Mouse (Mus musculus) heart, embryonic 12.5 days (tissue): Measurements from ENCODE around the gene Arf6. TPM values are rescaled to one million over a fixed set of nuclear protein-coding genes. Genes with fewer than 3 reads are reported as not detected.
A peak's percentile ranks its signal among the peaks of the same experiment; 100 is the strongest.
"Not testable (repeated sequence)": the region's sequence is repeated elsewhere in the genome, so short reads cannot be mapped to it uniquely, and the experiment has no call there.

Experiments
- ATAC-seq: fragments of 200-750 bp; cut with Nextera tagmentation; 2 replicates; pipeline ENCODE4 v1.8.0; 2017; ENCODE audit warnings: moderate TSS enrichment, moderate library complexity; ENCODE audit not compliant: insufficient number of reproducible peaks, low FRiP score
- H3K27ac ChIP-seq: fragments of 300-500 bp; sonication (generic); 2 replicates; pipeline ENCODE4 v1.5.1; 2016; ENCODE audit warnings: mild to moderate bottlenecking, moderate library complexity; ENCODE audit not compliant: poor library complexity, severe bottlenecking
- H3K27me3 ChIP-seq: fragments of 300-500 bp; sonication (generic); replicated peaks from 2 replicates; pipeline ENCODE4 v1.6.1; 2016; ENCODE audit warnings: mild to moderate bottlenecking, moderate library complexity
- H3K36me3 ChIP-seq: fragments of 300-500 bp; sonication (generic); 2 replicates; pipeline ENCODE4 v1.6.1; 2016; ENCODE audit warnings: mild to moderate bottlenecking, moderate library complexity
- H3K4me1 ChIP-seq: fragments of 300-500 bp; sonication (generic); replicated peaks from 2 replicates; pipeline ENCODE4 v1.6.1; 2016; ENCODE audit warnings: mild to moderate bottlenecking
- H3K4me2 ChIP-seq: fragments of 300-500 bp; sonication (generic); 2 replicates; pipeline ENCODE4 v1.6.1; 2016; ENCODE audit warnings: mild to moderate bottlenecking, moderate library complexity
- H3K4me3 ChIP-seq: fragments of 300-500 bp; sonication (generic); 2 replicates; pipeline ENCODE4 v1.5.1; 2016; ENCODE audit warnings: mild to moderate bottlenecking
- H3K9ac ChIP-seq: fragments of 300-500 bp; sonication (generic); 2 replicates; pipeline ENCODE4 v1.6.1; 2016; ENCODE audit warnings: mild to moderate bottlenecking, moderate library complexity
- H3K9me3 ChIP-seq: fragments of 300-500 bp; sonication (generic); replicated peaks from 2 replicates; pipeline ENCODE4 v1.6.1; 2016; ENCODE audit warnings: mild to moderate bottlenecking, moderate library complexity
- WGBS: fragments of 180-500 bp; shearing (Covaris S2); methylation state at CpG from one replicate; pipeline ENCODE4 v1.1.7; 2016; 5-methylcytosine and 5-hydroxymethylcytosine counted together
- polyA plus RNA-seq: library from polyadenylated mRNA; unstranded; fragments of >200 nt; fragmentation: Nextera tagmentation; extraction: Ambion mirVana; gene quantifications from 2 replicates; pipeline ENCODE4 v1.2.1, GENCODE M21; 2016

The Arf6 gene
- polyA plus RNA-seq, 1 experiment from 2014 or later, result 53.9 TPM

DNA sequence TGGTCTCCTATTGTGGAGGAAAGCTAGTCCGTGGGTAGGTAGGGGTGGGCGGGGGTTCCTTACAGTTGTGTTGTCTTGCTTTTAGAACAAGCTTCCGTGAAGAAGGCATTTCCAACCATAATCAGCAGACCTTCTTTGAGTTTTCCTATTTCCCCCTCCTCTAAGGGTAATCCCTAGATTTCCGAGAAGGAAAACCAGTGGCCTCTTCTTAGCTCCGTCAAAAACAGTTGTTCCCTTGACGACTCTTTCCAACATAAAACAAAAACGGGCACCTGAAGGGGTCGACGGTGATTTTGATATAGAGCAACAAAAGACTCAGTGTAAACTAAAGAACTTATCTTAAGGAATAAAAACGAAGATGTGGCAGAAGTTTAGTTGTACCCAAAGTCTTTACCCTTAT lies 10.0 kb upstream of the Arf6 start:
- no peaks in the 10 kb centered on the region for H3K27me3 ChIP-seq
- H3K36me3 ChIP-seq, result no peaks in the 10 kb centered on the region
- H3K27ac ChIP-seq, result peak overlapping the region; percentile 92
- H3K9me3 ChIP-seq, result no peaks in the 10 kb centered on the region
- WGBS, result 4% methylated on average over 10 of the region's 10 CpGs
- peak overlapping the region; percentile 56 for H3K4me3 ChIP-seq
- peak overlapping the region; percentile 78 for H3K4me2 ChIP-seq
- peak overlapping the region; percentile 60 for H3K9ac ChIP-seq
- H3K4me1 ChIP-seq, result peaks cover 10% of the 10 kb centered on the region
- no peak for ATAC-seq

DNA sequence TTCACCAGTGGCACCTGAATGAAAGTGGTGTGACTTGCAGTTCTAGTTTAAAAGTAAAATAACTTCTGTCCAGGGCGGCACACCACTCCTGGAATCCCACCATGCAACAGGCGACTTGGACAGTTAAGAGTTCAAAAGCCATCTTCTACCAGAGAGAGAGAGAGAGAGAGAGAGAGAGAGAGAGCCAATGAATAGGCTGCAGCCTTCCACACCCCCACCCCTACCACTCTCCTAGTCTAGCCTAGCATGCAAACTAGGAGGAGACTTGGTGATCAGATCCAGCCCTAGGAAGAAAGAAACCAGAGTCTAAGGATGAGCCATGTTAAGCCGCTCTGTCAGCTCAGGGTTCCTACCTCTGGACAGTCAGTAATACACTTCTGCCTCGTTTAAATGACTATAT lies 9.6 kb upstream of the Arf6 start:
- H3K9me3 ChIP-seq, result no peaks in the 10 kb centered on the region
- H3K4me1 ChIP-seq, result peaks cover 10% of the 10 kb centered on the region
- H3K27me3 ChIP-seq, result no peaks in the 10 kb centered on the region
- no peaks in the 10 kb centered on the region for H3K36me3 ChIP-seq
- peak overlapping the region; percentile 56; the same call in 1 of the 2 replicates for H3K4me3 ChIP-seq
- H3K27ac ChIP-seq, result peak overlapping the region; percentile 92; the same call in 1 of the 2 replicates
- 33% methylated on average over 4 of the region's 4 CpGs for WGBS
- H3K9ac ChIP-seq, result no peak overlapping the region
- ATAC-seq, result no peak
- peak overlapping the region; percentile 78 for H3K4me2 ChIP-seq

DNA sequence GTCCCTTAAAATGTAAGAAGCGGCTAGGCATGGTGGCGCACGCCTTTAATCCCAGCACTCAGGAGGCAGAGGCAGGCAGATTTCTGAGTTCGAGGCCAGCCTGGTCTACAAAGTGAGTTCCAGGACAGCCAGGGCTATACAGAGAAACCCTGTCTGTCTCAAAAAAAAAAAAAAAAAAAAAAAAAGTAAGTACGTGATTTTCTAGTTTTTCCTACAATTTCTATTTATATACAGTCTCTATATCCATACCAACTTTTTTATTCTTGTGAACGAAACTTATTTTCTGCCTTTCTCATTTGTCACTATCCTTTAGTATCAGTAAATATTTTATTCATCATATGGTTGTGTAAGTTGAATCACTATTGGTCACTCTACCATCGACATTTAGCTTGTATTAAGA lies 8.8 kb upstream of the Arf6 start:
- ATAC-seq, H3K9me3 ChIP-seq, H3K4me3 ChIP-seq, H3K27me3 ChIP-seq, H3K36me3 ChIP-seq, H3K4me1 ChIP-seq, H3K27ac ChIP-seq, H3K4me2 ChIP-seq, H3K9ac ChIP-seq: not testable (repeated sequence)
- 90% methylated on average over 7 of the region's 7 CpGs for WGBS

GRCm38 (mm10) chr12:69363899-69364762 lies 7.8 kb upstream of the Arf6 start:
- peak; percentile 66 for ATAC-seq
- WGBS, result 5% methylated on average over 32 of the region's 32 CpGs
- H3K4me3 ChIP-seq, result peak overlapping the region; percentile 57

DNA sequence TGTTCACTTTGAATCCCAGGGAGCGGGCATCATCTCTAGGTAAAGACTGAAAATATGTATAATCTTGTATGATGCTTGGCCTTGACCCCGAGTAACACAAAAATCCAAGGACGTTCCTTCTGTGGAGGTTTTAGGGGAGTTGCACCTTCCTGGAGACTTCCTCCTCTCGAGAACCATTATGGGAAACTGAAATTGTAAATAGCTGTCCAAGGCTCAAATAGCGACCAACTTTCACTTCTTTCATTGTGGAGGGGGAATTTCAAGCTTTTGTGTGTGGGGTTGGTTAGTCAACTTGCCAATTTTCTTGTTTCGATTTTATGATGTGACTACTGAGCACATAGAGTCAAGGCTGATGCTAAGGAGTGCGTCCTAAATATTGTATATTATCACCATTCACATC lies 6.2 kb upstream of the Arf6 start:
- H3K9ac ChIP-seq, result no peak overlapping the region
- no peaks in the 10 kb centered on the region for H3K27me3 ChIP-seq
- H3K4me3 ChIP-seq, result no peak overlapping the region
- H3K27ac ChIP-seq, result no peak overlapping the region
- H3K4me2 ChIP-seq, result no peak overlapping the region
- no peaks in the 10 kb centered on the region for H3K36me3 ChIP-seq
- WGBS, result 78% methylated on average over 7 of the region's 7 CpGs
- no peaks in the 10 kb centered on the region for H3K9me3 ChIP-seq
- H3K4me1 ChIP-seq, result peaks cover 11% of the 10 kb centered on the region
- ATAC-seq, result no peak

More at GRCm38 (mm10) chr12:69363899-69364762, 7.8 kb upstream of the Arf6 start:
- no peaks in the 10 kb centered on the region for H3K9me3 ChIP-seq
- peaks cover 10% of the 10 kb centered on the region for H3K4me1 ChIP-seq
- H3K4me2 ChIP-seq, result peak overlapping the region; percentile 68
- no peaks in the 10 kb centered on the region for H3K27me3 ChIP-seq
- no peaks in the 10 kb centered on the region for H3K36me3 ChIP-seq
- peak overlapping the region; percentile 78 for H3K27ac ChIP-seq
- peak overlapping the region; percentile 72 for H3K9ac ChIP-seq

DNA sequence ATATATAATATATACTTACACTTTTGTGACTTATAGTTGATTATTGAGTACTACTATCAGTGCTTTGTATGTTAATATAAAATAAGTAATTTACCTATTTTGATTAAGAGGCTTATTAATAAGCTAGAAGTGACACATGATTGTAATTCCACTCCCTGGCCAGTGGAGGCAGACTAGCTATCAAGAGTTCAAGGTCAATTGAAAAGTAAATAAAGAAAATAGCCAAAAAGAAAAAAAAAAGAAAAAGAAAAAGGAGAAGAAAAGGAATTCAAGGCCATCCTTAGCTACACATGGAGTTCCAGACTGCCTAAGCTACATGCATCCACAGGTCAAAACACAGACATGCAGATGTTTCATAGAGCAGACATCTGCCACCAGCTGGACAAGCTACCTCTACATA lies 5.5 kb upstream of the Arf6 start:
- Histone ChIP-seq H3K4me1 (peaks cover 13% of the 10 kb centered on the region), H3K4me2 (no peak overlapping the region), H3K36me3 (no peaks in the 10 kb centered on the region), H3K9me3 (no peaks in the 10 kb centered on the region), H3K27me3 (no peaks in the 10 kb centered on the region), H3K27ac (no peak overlapping the region), H3K4me3 (no peak overlapping the region), H3K9ac (no peak overlapping the region)
- ATAC-seq, result no peak

- Histone ChIP-seq H3K27me3 (no peaks in the 10 kb centered on the region), H3K4me2 (no peak overlapping the region), H3K36me3 (no peaks in the 10 kb centered on the region), H3K9me3 (no peaks in the 10 kb centered on the region), H3K9ac (no peak overlapping the region), H3K4me1 (peaks cover 9% of the 10 kb centered on the region), H3K27ac (no peak overlapping the region), H3K4me3 (no peak overlapping the region)
- 70% methylated on average over 2 of the region's 2 CpGs for WGBS
- no peak for ATAC-seq
These were observed 4.4 kb upstream of the Arf6 start for GRCm38 (mm10) chr12:69367557-69367956.

DNA sequence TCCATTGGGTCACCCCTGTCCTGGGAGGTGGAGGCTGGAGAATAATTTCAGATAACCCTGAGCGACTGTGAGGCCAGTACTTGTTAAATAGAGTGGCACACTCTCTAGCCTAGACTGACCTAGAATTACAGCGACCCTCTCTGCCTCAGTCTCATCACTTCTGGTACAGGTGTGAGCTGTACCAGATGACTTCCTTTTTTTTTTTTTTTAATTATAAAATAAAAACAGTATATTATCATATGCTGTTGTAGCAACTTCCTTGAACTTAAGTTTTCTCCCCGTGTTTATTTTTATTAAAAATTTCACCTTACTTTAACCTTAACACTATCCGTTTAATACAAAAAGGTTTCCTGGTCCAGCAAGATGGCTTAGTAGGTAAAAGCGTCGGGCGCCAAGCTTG lies 1.0 kb upstream of the Arf6 start:
- ATAC-seq, result no peak
- peak overlapping the region; percentile 89 for H3K4me3 ChIP-seq
- H3K4me2 ChIP-seq, result peak overlapping the region; percentile 94
- H3K36me3 ChIP-seq, result peaks cover 11% of the 10 kb centered on the region; the same call in 1 of the 2 replicates
- H3K9ac ChIP-seq, result peak overlapping the region; percentile 100
- H3K4me1 ChIP-seq, result peaks cover 13% of the 10 kb centered on the region
- H3K9me3 ChIP-seq, result no peaks in the 10 kb centered on the region
- 11% methylated on average over 7 of the region's 7 CpGs for WGBS
- no peaks in the 10 kb centered on the region for H3K27me3 ChIP-seq
- peak overlapping the region; percentile 96 for H3K27ac ChIP-seq

- Histone ChIP-seq H3K36me3 (peaks cover 11% of the 10 kb centered on the region; the same call in 1 of the 2 replicates), H3K4me2 (peak overlapping the region; percentile 94)
- under 1% methylated on average over 24 of the region's 24 CpGs for WGBS
These were observed 513 bp upstream of the Arf6 start for GRCm38 (mm10) chr12:69371421-69371853.

GRCm38 (mm10) chr12:69372731-69373331 lies 881 bp downstream of the Arf6 start:
- Histone ChIP-seq H3K4me1 (peaks cover 16% of the 10 kb centered on the region), H3K36me3 (peaks cover 11% of the 10 kb centered on the region; the same call in 1 of the 2 replicates), H3K4me2 (peak overlapping the region; percentile 94), H3K4me3 (peak overlapping the region; percentile 89), H3K9me3 (no peaks in the 10 kb centered on the region), H3K9ac (peak overlapping the region; percentile 100), H3K27ac (peak overlapping the region; percentile 96), H3K27me3 (no peaks in the 10 kb centered on the region)
- ATAC-seq, result no peak
- WGBS, result under 1% methylated on average over 42 of the region's 42 CpGs

More at GRCm38 (mm10) chr12:69371421-69371853, 513 bp upstream of the Arf6 start:
- peaks cover 16% of the 10 kb centered on the region for H3K4me1 ChIP-seq
- peak overlapping the region; percentile 96 for H3K27ac ChIP-seq
- no peaks in the 10 kb centered on the region for H3K27me3 ChIP-seq
- H3K4me3 ChIP-seq, result peak overlapping the region; percentile 89
- peak overlapping the region; percentile 100 for H3K9ac ChIP-seq
- ATAC-seq, result peak; percentile 79
- no peaks in the 10 kb centered on the region for H3K9me3 ChIP-seq
